Mouse (Mus musculus) intestine, embryonic 16.5 days (tissue): ENCODE measurements at regions not wholly inside any gene's neighbourhood (a gene's known extent, or its start where the extent isn't known, plus 50 kb on each side); places are given as distances from the start of the nearest gene placed in this dataset.
A peak's percentile ranks its signal among the peaks of the same experiment; 100 is the strongest.

Experiments used
- ATAC-seq: fragments of 200-750 bp; cut with Nextera tagmentation; 2 replicates; pipeline ENCODE4 v1.8.0; 2017; ENCODE audit warnings: moderate TSS enrichment, moderate library complexity
- H3K27ac ChIP-seq: fragments of 300-500 bp; sonication (generic); 2 replicates; pipeline ENCODE4 v1.5.1; 2014; ENCODE audit warnings: mild to moderate bottlenecking, low read length
- H3K27me3 ChIP-seq: fragments of 300-500 bp; sonication (generic); replicated peaks from 2 replicates; pipeline ENCODE4 v1.6.1; 2014; ENCODE audit warnings: low read length, control low read depth, mixed read lengths; ENCODE audit not compliant: control insufficient read depth, insufficient read depth
- H3K36me3 ChIP-seq: fragments of 300-500 bp; sonication (generic); 2 replicates; pipeline ENCODE4 v1.6.1; 2014; ENCODE audit warnings: low read length, control low read depth; ENCODE audit not compliant: control insufficient read depth, insufficient read depth
- H3K4me1 ChIP-seq: fragments of 300-500 bp; sonication (generic); 2 replicates; pipeline ENCODE4 v1.6.1; 2014; ENCODE audit warnings: low read length, control low read depth, mixed read lengths; ENCODE audit not compliant: control insufficient read depth, insufficient read depth
- H3K4me2 ChIP-seq: fragments of 300-500 bp; sonication (generic); 2 replicates; pipeline ENCODE4 v1.6.1; 2014; ENCODE audit warnings: low read depth, low read length, control low read depth
- H3K4me3 ChIP-seq: fragments of 300-500 bp; sonication (generic); 2 replicates; pipeline ENCODE4 v1.5.1; 2014; ENCODE audit warnings: mild to moderate bottlenecking, low read length
- H3K9ac ChIP-seq: fragments of 300-500 bp; sonication (generic); 2 replicates; pipeline ENCODE4 v1.6.1; 2014; ENCODE audit warnings: low read depth, low read length
- H3K9me3 ChIP-seq: fragments of 300-500 bp; sonication (generic); 2 replicates; pipeline ENCODE4 v1.6.1; 2016; ENCODE audit warnings: low read length, control low read depth; ENCODE audit not compliant: control insufficient read depth
- WGBS: fragments of 180-500 bp; shearing (Covaris S2); extraction: QIAGEN DNeasy Blood & Tissue Kit; methylation state at CpG from one replicate; pipeline ENCODE4 v1.1.7; 2014; 5-methylcytosine and 5-hydroxymethylcytosine counted together

- Histone ChIP-seq H3K27me3 (no peaks in the 10 kb centered on the region), H3K4me3 (no peak overlapping the region), H3K4me2 (no peak overlapping the region), H3K36me3 (no peaks in the 10 kb centered on the region), H3K27ac (no peak overlapping the region), H3K9ac (no peak overlapping the region), H3K9me3 (no peaks in the 10 kb centered on the region), H3K4me1 (no peaks in the 10 kb centered on the region)
- no peak for ATAC-seq
- 45% methylated on average over 1 of the region's 1 CpGs for WGBS
Observed at GRCm38 (mm10) chr14:80169211-80169610, 185.3 kb downstream of the Olfm4 start.

- no peaks in the 10 kb centered on the region for H3K4me1 ChIP-seq
- H3K36me3 ChIP-seq, result no peaks in the 10 kb centered on the region
- no peak overlapping the region for H3K4me3 ChIP-seq
- no peak overlapping the region for H3K27ac ChIP-seq
- no peak for ATAC-seq
- no peaks in the 10 kb centered on the region for H3K9me3 ChIP-seq
- 20% methylated on average over 11 of the region's 11 CpGs for WGBS
- no peak overlapping the region for H3K9ac ChIP-seq
- H3K4me2 ChIP-seq, result no peak overlapping the region
- H3K27me3 ChIP-seq, result no peaks in the 10 kb centered on the region
Observed at GRCm38 (mm10) chr14:80170450-80171180, 186.7 kb downstream of the Olfm4 start.

- Histone ChIP-seq H3K4me3 (no peak overlapping the region), H3K27me3 (no peaks in the 10 kb centered on the region), H3K4me1 (no peaks in the 10 kb centered on the region), H3K9me3 (no peaks in the 10 kb centered on the region), H3K9ac (no peak overlapping the region), H3K27ac (no peak overlapping the region), H3K36me3 (no peaks in the 10 kb centered on the region), H3K4me2 (no peak overlapping the region)
- WGBS, result 57% methylated on average over 4 of the region's 4 CpGs
- no peak for ATAC-seq
Observed at GRCm38 (mm10) chr14:80172799-80173484, 189.1 kb downstream of the Olfm4 start.

- Histone ChIP-seq H3K27ac (no peak overlapping the region), H3K4me2 (no peak overlapping the region), H3K27me3 (no peaks in the 10 kb centered on the region), H3K36me3 (no peaks in the 10 kb centered on the region), H3K9ac (no peak overlapping the region), H3K4me3 (no peak overlapping the region), H3K4me1 (no peaks in the 10 kb centered on the region), H3K9me3 (no peaks in the 10 kb centered on the region)
- no peak for ATAC-seq
- 22% methylated on average over 6 of the region's 6 CpGs for WGBS
Observed at GRCm38 (mm10) chr14:80176464-80176863, 192.6 kb downstream of the Olfm4 start.

GRCm38 (mm10) chr14:80195041-80195440 lies 211.2 kb downstream of the Olfm4 start:
- Histone ChIP-seq H3K27me3 (no peaks in the 10 kb centered on the region), H3K4me3 (no peak overlapping the region), H3K27ac (no peak overlapping the region), H3K4me2 (no peak overlapping the region), H3K4me1 (no peaks in the 10 kb centered on the region), H3K9ac (no peak overlapping the region), H3K9me3 (no peaks in the 10 kb centered on the region), H3K36me3 (no peaks in the 10 kb centered on the region)
- WGBS, result 18% methylated on average over 2 of the region's 2 CpGs
- ATAC-seq, result peak; percentile 67; the same call in 1 of the 2 replicates

- no peak for ATAC-seq
- Histone ChIP-seq H3K9me3 (no peaks in the 10 kb centered on the region), H3K27ac (no peak overlapping the region), H3K27me3 (no peaks in the 10 kb centered on the region), H3K4me2 (no peak overlapping the region), H3K9ac (no peak overlapping the region), H3K4me3 (no peak overlapping the region), H3K4me1 (no peaks in the 10 kb centered on the region), H3K36me3 (no peaks in the 10 kb centered on the region)
- WGBS, result 38% methylated on average over 2 of the region's 2 CpGs
Observed at GRCm38 (mm10) chr14:80212916-80213315, 229.0 kb downstream of the Olfm4 start.

- Histone ChIP-seq H3K4me3 (no peak overlapping the region), H3K27me3 (no peaks in the 10 kb centered on the region), H3K27ac (no peak overlapping the region), H3K4me1 (no peaks in the 10 kb centered on the region), H3K9me3 (no peaks in the 10 kb centered on the region), H3K4me2 (no peak overlapping the region), H3K36me3 (no peaks in the 10 kb centered on the region), H3K9ac (no peak overlapping the region)
- ATAC-seq, result no peak
- WGBS, result 73% methylated on average over 9 of the region's 9 CpGs
Observed at GRCm38 (mm10) chr14:80213666-80214065, 229.8 kb downstream of the Olfm4 start.

- Histone ChIP-seq H3K9me3 (no peaks in the 10 kb centered on the region), H3K4me2 (no peak overlapping the region), H3K36me3 (no peaks in the 10 kb centered on the region), H3K27me3 (no peaks in the 10 kb centered on the region), H3K27ac (no peak overlapping the region), H3K4me1 (no peaks in the 10 kb centered on the region), H3K9ac (no peak overlapping the region), H3K4me3 (no peak overlapping the region)
- peak; percentile 80 for ATAC-seq
- WGBS, result 15% methylated on average over 6 of the region's 6 CpGs
Observed at GRCm38 (mm10) chr14:80215960-80216552, 232.2 kb downstream of the Olfm4 start.

GRCm38 (mm10) chr14:80232066-80232465 lies 248.2 kb downstream of the Olfm4 start:
- Histone ChIP-seq H3K9ac (no peak overlapping the region), H3K9me3 (no peaks in the 10 kb centered on the region), H3K36me3 (no peaks in the 10 kb centered on the region), H3K4me3 (no peak overlapping the region), H3K4me1 (no peaks in the 10 kb centered on the region), H3K4me2 (no peak overlapping the region), H3K27ac (no peak overlapping the region), H3K27me3 (no peaks in the 10 kb centered on the region)
- WGBS, result 83% methylated on average over 3 of the region's 3 CpGs
- ATAC-seq, result no peak
